Mouse (Mus musculus) layer of hippocampus, adult 2 months (tissue): ENCODE results near the gene Myh7. TPM values are rescaled to one million over a fixed set of nuclear protein-coding genes. Genes with fewer than 3 reads are reported as not detected.

Source experiments
- DNase-seq, 2 experiments: peaks; one replicate each; pipeline ENCODE4 v3.0.0; 2022; ENCODE audit warnings: low spot score in 2 of 2
- H3K27ac ChIP-seq: fragments of 200-600 bp; 2 replicates; pipeline ENCODE4 v1.8.1; 2022
- H3K4me3 ChIP-seq: fragments of 200-600 bp; 2 replicates; pipeline ENCODE4 v1.8.1; 2022; ENCODE audit warnings: mild to moderate bottlenecking
- CTCF ChIP-seq: fragments of 200-600 bp; conservative IDR thresholded peaks from 2 replicates; pipeline ENCODE4 v1.8.1; 2022; ENCODE audit warnings: antibody characterized with exemption, mild to moderate bottlenecking, moderate library complexity
- total RNA-seq, 2 experiments: library from RNA; stranded (reverse); gene quantifications; 2 replicates each; pipeline ENCODE4 v1.2.3; 2021

Myh7 gene
- total RNA-seq, 2 experiments from 2014 or later, result 8.3 TPM

DNA sequence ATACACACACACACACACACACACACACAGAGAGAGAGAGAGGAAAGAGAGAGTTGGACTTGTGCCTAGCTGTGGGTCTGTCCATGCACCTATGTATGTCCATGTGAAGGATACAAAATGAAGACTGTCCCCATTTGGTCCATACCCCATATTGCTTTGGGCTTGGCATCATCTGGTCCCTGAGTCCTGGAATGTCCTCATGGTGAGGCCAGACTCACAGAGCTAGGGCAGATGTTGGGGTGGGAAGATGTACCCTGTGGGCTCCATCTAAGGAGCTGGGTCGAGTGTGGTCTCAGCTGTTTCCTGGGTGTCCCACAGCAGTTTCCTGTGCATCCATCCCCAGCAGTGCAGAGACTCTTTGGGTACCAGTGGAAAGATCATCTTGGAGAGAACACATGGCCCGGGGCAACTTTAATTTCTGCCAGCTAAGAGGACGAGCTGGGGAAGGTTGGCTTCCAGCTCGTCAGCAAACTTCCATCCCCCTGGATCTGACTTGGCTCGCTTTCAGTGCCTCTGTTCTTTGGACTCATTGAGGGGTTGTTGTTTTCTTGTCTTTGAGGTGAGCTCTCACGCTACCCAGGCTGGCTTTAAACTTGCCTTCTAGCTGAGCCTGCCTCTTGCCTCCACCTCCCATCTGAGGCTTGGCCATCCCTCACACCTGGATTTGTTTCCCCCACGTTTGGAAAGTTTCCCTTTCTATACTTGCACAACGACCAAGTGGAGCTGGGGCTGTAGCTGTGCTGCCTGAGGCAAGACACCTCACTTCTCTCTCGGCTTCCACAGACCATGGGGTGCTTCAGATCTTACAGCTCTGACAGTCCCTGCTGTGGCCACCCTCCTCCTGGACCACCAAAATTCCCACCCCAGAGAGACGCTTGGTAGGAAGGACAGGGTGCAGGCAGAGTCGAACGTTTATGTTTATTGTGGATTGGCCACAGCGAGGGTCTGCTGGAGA lies 53.1 kb downstream of the Myh7 start:
- no peak overlapping the region for H3K4me3 ChIP-seq
- DNase-seq, result no peak
- no peak for TF ChIP-seq CTCF
- H3K27ac ChIP-seq, result no peak overlapping the region

DNA sequence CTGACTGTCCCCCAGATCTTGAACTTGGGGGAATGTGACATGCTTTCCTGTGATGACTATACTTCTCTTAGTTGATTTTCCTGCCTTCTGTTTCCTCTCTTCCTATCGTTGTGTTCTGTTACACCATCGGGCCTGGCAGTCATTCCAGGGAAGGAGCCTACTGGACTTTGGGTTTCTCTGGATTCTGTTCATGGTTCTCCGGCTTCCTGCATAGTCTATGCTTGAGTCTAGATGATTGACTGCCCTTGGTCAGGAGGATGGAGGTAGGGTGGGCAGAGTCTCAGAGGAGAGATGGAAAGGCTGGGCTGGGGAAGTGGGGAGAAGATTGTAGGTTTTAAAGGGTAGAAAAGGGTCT lies 54.3 kb downstream of the Myh7 start:
- no peak overlapping the region for H3K4me3 ChIP-seq
- no peak for DNase-seq
- H3K27ac ChIP-seq, result no peak overlapping the region
- TF ChIP-seq CTCF, result no peak

GRCm38 (mm10) chr14:54939434-54940175 lies 54.8 kb downstream of the Myh7 start:
- TF ChIP-seq CTCF, result peak; percentile 94
- Histone ChIP-seq H3K4me3 (no peak overlapping the region), H3K27ac (no peak overlapping the region)
- peak; percentile 54 to 77 for DNase-seq

GRCm38 (mm10) chr14:54938431-54939219 lies 55.8 kb downstream of the Myh7 start:
- Histone ChIP-seq H3K4me3 (no peak overlapping the region; the same call in 1 of the 2 replicates), H3K27ac (peak overlapping the region; percentile 80; the same call in 1 of the 2 replicates)
- no peak for TF ChIP-seq CTCF
- DNase-seq, result no peak

GRCm38 (mm10) chr14:54937361-54938182 lies 56.9 kb downstream of the Myh7 start:
- DNase-seq, result no peak
- peak overlapping the region; percentile 51 for H3K4me3 ChIP-seq
- H3K27ac ChIP-seq, result peak overlapping the region; percentile 80
- TF ChIP-seq CTCF, result no peak

- peak overlapping the region; percentile 95 for H3K27ac ChIP-seq
- H3K4me3 ChIP-seq, result peak overlapping the region; percentile 53
- DNase-seq, result no peak
- TF ChIP-seq CTCF, result no peak
Measured at GRCm38 (mm10) chr14:54936831-54937160, 57.6 kb downstream of the Myh7 start.

- peak within 1 kb of the TSS; percentile 95 for H3K27ac ChIP-seq
- peak within 1 kb of the TSS; percentile 53 for H3K4me3 ChIP-seq
- peak; percentile 64 for TF ChIP-seq CTCF
- DNase-seq, result peak; percentile 64 to 88
Measured at GRCm38 (mm10) chr14:54935904-54936830, 58.3 kb downstream of the Myh7 start, which contains the start of gene Cmtm5. Gene Cmtm5 (plus strand): TSS chr14:54936261.

DNA sequence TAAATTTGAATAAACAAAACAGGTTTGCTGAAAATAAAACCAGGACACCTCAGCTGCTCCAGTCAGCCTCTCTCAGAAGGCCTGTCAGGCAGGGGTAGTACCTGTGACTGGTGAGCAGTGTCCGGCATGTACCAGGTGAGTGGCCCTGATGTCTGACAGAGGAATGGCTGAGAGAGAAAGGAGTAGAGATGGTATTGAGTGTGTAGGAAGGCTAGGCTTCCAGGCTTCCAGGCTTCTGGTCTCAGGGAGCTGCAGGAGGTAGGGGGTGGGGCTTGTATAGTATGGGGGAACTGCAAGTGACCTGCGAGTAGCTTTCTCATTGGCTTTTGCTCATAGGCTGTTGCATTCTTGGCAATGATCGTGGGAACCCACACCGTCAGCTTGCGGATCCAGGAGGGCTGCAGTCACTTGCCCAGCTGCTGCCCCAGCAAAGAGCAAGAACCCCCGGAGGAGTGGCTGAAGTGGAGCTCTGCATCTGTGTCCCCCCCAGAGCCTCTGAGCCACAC lies 61.7 kb downstream of the Myh7 start, which contains the start of gene Il25:
Gene Il25, plus strand, starts transcription at position 51 of the 506 bp plus-strand sequence.
- Histone ChIP-seq H3K27ac (no peak within 1 kb of the TSS), H3K4me3 (no peak within 1 kb of the TSS)
- no peak for TF ChIP-seq CTCF
- DNase-seq, result no peak

DNA sequence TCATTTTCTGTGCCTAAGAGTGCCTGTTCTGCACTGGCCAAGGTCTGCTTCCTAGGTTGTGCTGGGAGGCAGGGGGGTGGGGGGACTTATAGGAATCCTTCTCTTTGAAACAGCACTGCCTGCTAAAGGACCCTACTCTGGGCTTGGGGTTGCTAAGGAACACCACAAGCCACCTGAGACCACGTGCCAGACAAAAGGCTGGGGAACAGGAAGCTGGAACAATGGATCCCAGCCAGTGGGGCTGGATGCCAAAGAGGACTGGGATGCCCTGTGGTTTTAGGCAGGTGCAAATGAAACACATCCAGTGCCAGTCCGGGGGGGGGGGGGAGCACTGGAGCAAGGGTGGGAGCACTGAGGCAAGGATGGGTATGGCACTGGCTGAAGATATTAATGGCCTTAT lies 64.0 kb downstream of the Myh7 start:
- DNase-seq, result no peak
- no peak for TF ChIP-seq CTCF
- H3K27ac ChIP-seq, result no peak overlapping the region
- no peak overlapping the region for H3K4me3 ChIP-seq

- TF ChIP-seq CTCF, result no peak
- H3K27ac ChIP-seq, result no peak overlapping the region
- no peak overlapping the region for H3K4me3 ChIP-seq
- no peak for DNase-seq
Measured at GRCm38 (mm10) chr14:54929801-54930200, 64.6 kb downstream of the Myh7 start.

DNA sequence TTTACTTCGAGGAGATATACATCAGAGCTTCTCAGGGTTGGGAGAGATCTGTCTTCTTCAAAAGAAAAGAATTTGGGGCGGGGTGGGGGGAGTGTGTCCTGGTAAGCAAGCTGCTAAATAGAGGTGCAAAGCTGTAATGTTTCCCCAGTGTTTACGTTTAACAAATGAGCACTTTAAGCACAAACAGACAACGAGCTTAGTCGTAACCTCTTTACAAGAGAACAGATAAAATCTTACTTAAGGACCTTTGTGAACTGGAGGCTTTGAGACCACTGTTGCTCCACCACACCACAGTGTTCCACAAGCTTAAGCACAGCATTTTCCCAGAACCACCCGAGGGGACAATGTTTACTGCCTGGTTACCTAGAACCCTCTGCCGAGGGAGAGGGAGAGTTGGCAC lies 67.1 kb downstream of the Myh7 start:
- TF ChIP-seq CTCF, result no peak
- DNase-seq, result no peak
- Histone ChIP-seq H3K27ac (peak overlapping the region; percentile 93), H3K4me3 (peak overlapping the region; percentile 61; the same call in 1 of the 2 replicates)
